Comparison of ENCODE assay signal across 18 mouse cellular contexts in the genomic region with DNA sequence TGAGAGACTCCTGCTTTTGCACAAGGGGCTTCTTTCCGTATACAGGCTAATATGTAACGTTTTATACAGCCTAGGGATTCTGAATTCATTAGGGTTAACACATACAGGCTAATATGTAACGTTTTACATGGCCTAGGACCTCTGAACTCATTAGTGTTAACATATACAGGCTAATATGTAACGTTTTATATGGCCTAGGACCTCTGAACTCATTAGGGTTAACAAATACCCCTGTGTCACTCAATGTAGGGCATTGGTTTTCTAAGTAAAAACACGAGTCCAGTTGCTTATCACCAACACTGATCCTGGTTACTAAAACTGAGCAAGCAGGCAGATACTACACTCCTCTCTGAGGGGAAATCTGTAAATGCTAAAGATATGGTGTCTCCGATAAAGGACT. TPM values are rescaled to one million over a fixed set of nuclear protein-coding genes. Genes with fewer than 3 reads are reported as not detected.
"Had no signal": no experiment of that assay in that cellular context is flagged by ENCODE, and none has a peak within 500 bp of the region (broad histone marks: within the 10 kb centered on the region; RNA-seq: fewer than 3 reads in every experiment).

No protein-coding gene starts in this region.

- H3K9me3 ChIP-seq: liver, embryonic 13.5 days had no signal

- DNase-seq: layer of hippocampus, postnatal 36 days; liver, embryonic 13.5 days; lung, adult 2 months; lung, postnatal 14 days; lung, postnatal 4 days; midbrain, embryonic 14.5 days; thymus, adult 18-20 months; thymus, postnatal 36 days had no signal

- H3K9ac ChIP-seq: liver, embryonic 13.5 days had no signal

- H3K36me3 ChIP-seq: liver, embryonic 13.5 days had no signal

- H3K4me1 ChIP-seq: liver, embryonic 13.5 days had no signal

- H3K4me3 ChIP-seq: layer of hippocampus, adult 2 months; left cerebral cortex, adult 2 months; liver, embryonic 13.5 days had no signal

- H3K27ac ChIP-seq: layer of hippocampus, adult 2 months; left cerebral cortex, adult 2 months; liver, embryonic 13.5 days had no signal

- H3K27me3 ChIP-seq: liver, embryonic 13.5 days had no signal

- H3K4me2 ChIP-seq: liver, embryonic 13.5 days; midbrain, embryonic 11.5 days had no signal

RNA-seq across cellular contexts. Expression of gene Ccdc170, which starts 49.6 kb away (rescaled TPM):
- polyA plus RNA-seq: intestine, embryonic 14.5 days; limb, embryonic 11.5 days; liver, adult 2 months; liver, embryonic 13.5 days; liver, embryonic 16.5 days; neural tube, embryonic 11.5 days; small intestine, adult 2 months; spleen, adult 2 months had no signal
